Mouse (Mus musculus): ENCODE data around the gene Kcnh8. TPM values are rescaled to one million over a fixed set of nuclear protein-coding genes. Genes with fewer than 3 reads are reported as not detected.
A peak's percentile ranks its signal among the peaks of the same experiment; 100 is the strongest.

Gene Kcnh8
- total and polyA plus RNA-seq, 2 experiments, result not detected

DNA sequence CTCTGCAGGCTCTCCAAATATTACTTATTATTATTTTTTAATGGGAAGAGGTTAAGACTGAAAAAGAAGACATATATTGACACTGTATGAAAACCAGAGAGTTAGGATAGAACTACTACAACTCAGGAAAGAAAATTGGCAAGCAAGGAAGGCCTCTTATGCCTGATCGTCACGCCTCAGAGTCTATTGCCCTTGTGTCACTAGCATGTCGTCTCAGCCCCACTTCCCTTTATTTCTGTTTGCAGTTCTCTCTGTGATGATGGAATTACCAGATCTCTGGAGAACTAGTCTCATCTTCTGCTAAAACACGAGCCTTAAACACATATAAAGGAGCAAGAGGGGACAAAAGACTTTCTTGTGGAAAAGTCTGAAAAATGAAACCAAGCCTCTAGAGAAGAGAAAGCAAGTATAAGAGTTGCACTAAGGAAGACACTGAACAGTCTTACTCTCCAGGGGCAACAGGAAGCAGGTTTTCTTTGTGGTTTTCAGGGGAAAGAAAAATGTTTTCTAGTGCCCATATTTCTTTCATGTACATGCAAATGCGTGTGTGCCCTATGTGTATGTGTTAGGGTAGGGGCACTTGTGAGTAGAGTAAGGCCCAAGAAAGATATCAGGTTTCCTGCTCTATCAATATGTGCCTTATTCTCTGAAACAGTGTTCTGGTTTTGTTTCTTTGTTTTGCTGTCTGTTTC lies 10.9 kb upstream of the Kcnh8 start:
- whole genome bisulfite sequencing, result 64% methylated on average over 5 of the region's 5 CpGs
- no peaks in the 10 kb centered on the region for H3K36me3 ChIP-seq (ENCODE audit: control insufficient read depth, insufficient read depth, low read length)
- H3K4me3 ChIP-seq (ENCODE audit: insufficient read depth, low read depth, low read length), result no peak overlapping the region
- H3K9ac ChIP-seq (ENCODE audit: low read depth, low read length), result no peak overlapping the region
- TF ChIP-seq POLR2A (IDR thresholded peaks at IDR 0.05; ENCODE audit: extremely low read depth, insufficient read depth, low read length), result no peak
- TF ChIP-seq CTCF (IDR thresholded peaks at IDR 0.05; ENCODE audit: low read depth, low read length), result no peak
- DNase-seq (ENCODE audit: extremely low read depth, low read depth, low spot score), result no peak
- H3K27me3 ChIP-seq (ENCODE audit: control insufficient read depth, insufficient read depth, low read length), result no peaks in the 10 kb centered on the region
- no peaks in the 10 kb centered on the region for H3K79me2 ChIP-seq (ENCODE audit: control insufficient read depth, insufficient read depth, low read length)
- no peak overlapping the region for H3K27ac ChIP-seq (replicated peaks; ENCODE audit: insufficient read depth, low read depth, low read length)
- H3K4me1 ChIP-seq (ENCODE audit: control insufficient read depth, insufficient read depth, low read length), result no peaks in the 10 kb centered on the region

DNA sequence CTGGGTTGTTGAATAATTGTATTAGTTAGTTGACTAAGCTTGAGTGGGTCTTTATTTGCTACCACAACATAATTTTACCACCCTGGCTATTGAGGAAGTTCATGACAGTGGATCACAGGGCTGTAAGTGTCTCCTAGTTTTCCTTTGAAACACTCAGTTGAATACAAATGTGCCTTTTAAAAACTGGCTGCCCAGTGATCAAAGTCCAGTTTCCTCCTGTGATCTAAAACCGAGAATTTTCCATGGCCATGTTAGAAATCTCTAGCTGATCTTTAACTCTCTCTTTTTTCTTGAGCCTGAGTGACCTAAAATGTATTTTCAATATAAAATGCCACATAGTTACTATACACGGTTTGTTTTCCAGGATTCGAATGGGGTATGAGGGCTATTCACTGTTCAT lies 3.4 kb upstream of the Kcnh8 start:
- DNase-seq (ENCODE audit: extremely low read depth, low read depth, low spot score), result no peak
- TF ChIP-seq POLR2A (IDR thresholded peaks at IDR 0.05; ENCODE audit: extremely low read depth, insufficient read depth, low read length), result no peak
- TF ChIP-seq CTCF (IDR thresholded peaks at IDR 0.05; ENCODE audit: low read depth, low read length), result no peak
- H3K27me3 ChIP-seq (ENCODE audit: control insufficient read depth, insufficient read depth, low read length), result 0 out of 2 replicates have a peak, but pooled peaks cover 3% of the 10 kb centered on the region
- no peaks in the 10 kb centered on the region for H3K79me2 ChIP-seq (ENCODE audit: control insufficient read depth, insufficient read depth, low read length)
- H3K4me3 ChIP-seq (ENCODE audit: insufficient read depth, low read depth, low read length), result no peak overlapping the region
- H3K9ac ChIP-seq (ENCODE audit: low read depth, low read length), result no peak overlapping the region
- H3K36me3 ChIP-seq (ENCODE audit: control insufficient read depth, insufficient read depth, low read length), result no peaks in the 10 kb centered on the region
- H3K4me1 ChIP-seq (ENCODE audit: control insufficient read depth, insufficient read depth, low read length), result no peaks in the 10 kb centered on the region
- no peak overlapping the region for H3K27ac ChIP-seq (replicated peaks; ENCODE audit: insufficient read depth, low read depth, low read length)
- WGBS, result 69% methylated on average over 3 of the region's 3 CpGs

DNA sequence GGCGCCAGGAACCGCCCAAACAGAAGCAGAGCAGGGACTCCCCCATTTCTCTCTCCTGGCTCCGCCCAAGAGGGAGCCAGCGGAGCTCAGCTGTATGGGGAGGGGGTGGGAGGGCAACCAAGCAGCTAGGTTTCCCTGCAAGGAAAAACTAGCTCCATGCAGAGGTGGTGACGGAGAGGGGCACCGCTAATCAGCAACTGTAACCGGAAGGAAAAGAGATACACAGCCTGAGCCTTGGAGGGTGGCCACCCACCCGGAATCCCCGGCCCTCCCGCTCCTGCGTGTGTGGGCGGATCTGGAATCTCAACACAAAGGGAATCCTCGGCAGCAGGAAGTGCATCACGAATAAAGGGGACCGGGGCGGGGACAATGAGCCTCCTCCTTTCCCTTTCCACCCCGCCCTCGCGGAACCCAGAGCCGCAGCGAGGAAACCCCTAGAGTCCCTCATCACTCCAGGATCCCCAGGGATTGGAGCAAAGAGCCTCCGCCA lies 1.6 kb upstream of the Kcnh8 start:
- no peaks in the 10 kb centered on the region for H3K79me2 ChIP-seq (ENCODE audit: control insufficient read depth, insufficient read depth, low read length)
- H3K27me3 ChIP-seq (ENCODE audit: control insufficient read depth, insufficient read depth, low read length), result 0 out of 2 replicates have a peak, but pooled peaks cover 3% of the 10 kb centered on the region
- no peak overlapping the region for H3K27ac ChIP-seq (replicated peaks; ENCODE audit: insufficient read depth, low read depth, low read length)
- H3K36me3 ChIP-seq (ENCODE audit: control insufficient read depth, insufficient read depth, low read length), result no peaks in the 10 kb centered on the region
- H3K9ac ChIP-seq (ENCODE audit: low read depth, low read length), result no peak overlapping the region
- no peaks in the 10 kb centered on the region for H3K4me1 ChIP-seq (ENCODE audit: control insufficient read depth, insufficient read depth, low read length)
- TF ChIP-seq POLR2A (IDR thresholded peaks at IDR 0.05; ENCODE audit: extremely low read depth, insufficient read depth, low read length) (no peak), CTCF (IDR thresholded peaks at IDR 0.05; ENCODE audit: low read depth, low read length) (no peak)
- peak overlapping the region; percentile 21; the same call in 1 of the 2 replicates for H3K4me3 ChIP-seq (ENCODE audit: insufficient read depth, low read depth, low read length)
- 1% methylated on average over 22 of the region's 22 CpGs for WGBS
- no peak for DNase-seq (ENCODE audit: extremely low read depth, low read depth, low spot score)

DNA sequence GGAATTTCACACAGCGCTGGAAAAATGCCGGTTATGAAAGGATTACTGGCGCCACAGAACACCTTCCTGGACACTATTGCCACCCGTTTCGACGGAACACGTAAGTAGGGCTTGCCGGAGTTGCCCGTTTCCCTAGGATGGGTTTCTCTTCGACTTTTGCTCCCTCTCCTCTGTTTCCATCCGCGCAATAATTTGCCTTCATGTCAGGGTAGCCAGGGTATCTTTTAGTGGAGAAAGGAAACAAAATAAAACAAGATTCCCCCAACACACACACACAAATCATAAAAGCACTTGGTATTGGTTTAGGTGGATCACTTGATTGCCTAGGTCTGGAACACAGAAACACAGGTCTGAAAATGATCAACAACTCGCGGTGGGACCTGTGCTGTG lies 267 bp downstream of the Kcnh8 start:
- Histone ChIP-seq H3K4me1 (ENCODE audit: control insufficient read depth, insufficient read depth, low read length) (no peaks in the 10 kb centered on the region), H3K27ac (replicated peaks; ENCODE audit: insufficient read depth, low read depth, low read length) (no peak overlapping the region), H3K79me2 (ENCODE audit: control insufficient read depth, insufficient read depth, low read length) (no peaks in the 10 kb centered on the region), H3K36me3 (ENCODE audit: control insufficient read depth, insufficient read depth, low read length) (no peaks in the 10 kb centered on the region), H3K4me3 (ENCODE audit: insufficient read depth, low read depth, low read length) (no peak overlapping the region), H3K27me3 (ENCODE audit: control insufficient read depth, insufficient read depth, low read length) (0 out of 2 replicates have a peak, but pooled peaks cover 3% of the 10 kb centered on the region), H3K9ac (ENCODE audit: low read depth, low read length) (no peak overlapping the region)
- WGBS, result 4% methylated on average over 14 of the region's 14 CpGs
- no peak for DNase-seq (ENCODE audit: extremely low read depth, low read depth, low spot score)
- TF ChIP-seq CTCF (IDR thresholded peaks at IDR 0.05; ENCODE audit: low read depth, low read length) (no peak), POLR2A (IDR thresholded peaks at IDR 0.05; ENCODE audit: extremely low read depth, insufficient read depth, low read length) (no peak)

DNA sequence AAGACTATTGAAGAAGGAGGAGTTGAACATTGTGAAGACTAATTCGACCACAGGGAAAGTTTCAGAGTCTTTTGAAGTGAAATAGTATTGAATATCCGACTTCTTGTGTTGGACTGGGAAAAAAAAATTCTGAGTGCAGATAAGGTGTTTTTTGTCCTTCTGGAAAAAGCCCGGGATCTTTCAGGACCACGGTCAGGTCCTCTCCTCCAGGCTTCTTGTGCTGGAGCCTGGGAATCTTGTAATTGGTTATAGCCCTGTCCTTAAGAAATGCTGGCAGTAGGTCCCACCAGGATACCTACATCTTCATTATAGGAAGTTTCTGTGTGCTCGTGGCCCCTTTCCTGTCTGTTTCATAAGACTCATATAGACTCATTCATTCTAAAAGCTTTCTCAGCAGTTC lies 902 bp downstream of the Kcnh8 start:
- 3% methylated on average over 5 of the region's 5 CpGs for WGBS
- Histone ChIP-seq H3K4me3 (ENCODE audit: insufficient read depth, low read depth, low read length) (no peak overlapping the region), H3K36me3 (ENCODE audit: control insufficient read depth, insufficient read depth, low read length) (no peaks in the 10 kb centered on the region), H3K4me1 (ENCODE audit: control insufficient read depth, insufficient read depth, low read length) (no peaks in the 10 kb centered on the region), H3K27ac (replicated peaks; ENCODE audit: insufficient read depth, low read depth, low read length) (no peak overlapping the region), H3K79me2 (ENCODE audit: control insufficient read depth, insufficient read depth, low read length) (no peaks in the 10 kb centered on the region), H3K9ac (ENCODE audit: low read depth, low read length) (no peak overlapping the region), H3K27me3 (ENCODE audit: control insufficient read depth, insufficient read depth, low read length) (0 out of 2 replicates have a peak, but pooled peaks cover 3% of the 10 kb centered on the region)
- no peak for DNase-seq (ENCODE audit: extremely low read depth, low read depth, low spot score)
- TF ChIP-seq POLR2A (IDR thresholded peaks at IDR 0.05; ENCODE audit: extremely low read depth, insufficient read depth, low read length), result no peak
- TF ChIP-seq CTCF (IDR thresholded peaks at IDR 0.05; ENCODE audit: low read depth, low read length), result no peak

DNA sequence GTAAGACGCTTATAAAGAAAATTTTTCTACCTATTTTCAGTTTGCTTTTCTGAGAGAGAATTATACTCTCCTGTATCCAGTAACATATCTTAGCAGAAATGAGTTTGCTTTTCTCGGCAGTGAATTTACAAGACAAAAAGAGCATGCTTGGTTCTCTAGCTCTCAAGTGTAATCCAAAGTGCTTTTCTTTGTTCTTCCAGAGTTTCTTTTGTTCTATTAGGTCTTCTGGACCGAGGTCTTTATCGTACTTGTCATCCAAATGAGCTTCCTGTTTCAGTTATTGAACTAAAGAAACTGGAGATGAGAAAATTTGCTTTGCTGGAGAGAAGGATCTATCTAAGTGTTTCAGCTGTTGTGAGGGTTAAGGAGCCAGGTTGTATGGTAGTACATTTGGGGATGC lies 8.9 kb downstream of the Kcnh8 start:
- TF ChIP-seq CTCF (IDR thresholded peaks at IDR 0.05; ENCODE audit: low read depth, low read length) (no peak), POLR2A (IDR thresholded peaks at IDR 0.05; ENCODE audit: extremely low read depth, insufficient read depth, low read length) (no peak)
- H3K79me2 ChIP-seq (ENCODE audit: control insufficient read depth, insufficient read depth, low read length), result no peaks in the 10 kb centered on the region
- H3K9ac ChIP-seq (ENCODE audit: low read depth, low read length), result no peak overlapping the region
- no peaks in the 10 kb centered on the region for H3K4me1 ChIP-seq (ENCODE audit: control insufficient read depth, insufficient read depth, low read length)
- no peak overlapping the region for H3K4me3 ChIP-seq (ENCODE audit: insufficient read depth, low read depth, low read length)
- no peaks in the 10 kb centered on the region for H3K27me3 ChIP-seq (ENCODE audit: control insufficient read depth, insufficient read depth, low read length)
- 62% methylated on average over 4 of the region's 4 CpGs for WGBS
- H3K36me3 ChIP-seq (ENCODE audit: control insufficient read depth, insufficient read depth, low read length), result no peaks in the 10 kb centered on the region
- DNase-seq (ENCODE audit: extremely low read depth, low read depth, low spot score), result no peak
- H3K27ac ChIP-seq (replicated peaks; ENCODE audit: insufficient read depth, low read depth, low read length), result no peak overlapping the region
